Mouse (Mus musculus): ENCODE results near the gene Ube2b. TPM values are rescaled to one million over a fixed set of nuclear protein-coding genes. Genes with fewer than 3 reads are reported as not detected.

The Ube2b gene
- polyA plus RNA-seq, 2 experiments from 2014 or later: 141 to 220 TPM

DNA sequence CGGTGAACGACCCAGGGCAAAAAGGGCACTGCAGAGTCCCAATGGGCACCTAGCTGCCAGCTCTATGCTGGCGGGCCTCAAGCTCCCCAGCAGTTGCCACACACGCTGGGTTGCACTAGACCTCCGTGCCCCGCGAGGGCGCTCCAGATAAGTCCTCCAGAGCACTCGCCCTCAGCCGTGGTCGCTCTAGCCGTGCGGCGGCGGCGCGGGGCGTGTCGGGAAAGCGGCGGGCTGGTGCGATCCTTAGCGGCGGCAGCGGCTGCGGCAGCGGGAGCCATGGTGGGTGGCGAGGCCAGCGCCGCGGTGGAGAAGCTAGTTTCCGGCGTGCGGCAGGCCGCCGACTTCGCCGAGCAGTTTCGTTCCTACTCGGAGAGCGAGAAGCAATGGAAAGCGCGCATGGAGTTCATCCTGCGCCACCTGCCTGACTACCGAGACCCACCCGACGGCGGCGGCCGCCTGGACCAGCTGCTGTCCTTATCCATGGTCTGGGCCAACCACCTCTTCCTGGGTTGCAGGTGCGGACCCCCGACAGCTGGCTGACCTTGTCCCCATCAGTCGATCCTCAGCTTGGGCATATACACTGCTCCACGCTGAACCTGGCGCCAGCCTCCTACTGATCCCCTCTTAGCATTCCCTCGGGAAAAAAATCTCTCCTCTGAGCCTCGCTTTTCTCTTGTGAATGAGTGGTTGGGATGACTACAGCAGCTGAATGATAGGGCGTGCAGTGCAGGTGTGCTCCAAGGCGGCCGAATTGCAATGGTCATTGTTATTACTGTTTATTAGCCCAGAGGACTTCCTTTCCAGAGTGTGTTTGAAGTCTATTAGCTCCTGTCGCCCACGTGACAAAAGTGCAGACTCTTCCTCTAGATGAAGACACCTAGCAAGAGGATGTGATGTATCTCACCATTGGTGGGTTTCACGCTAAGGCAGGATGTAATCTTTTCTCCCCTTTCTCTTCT, 32.8 kb downstream of the Ube2b start, which contains the start of gene Cdkn2aipnl:
Gene Cdkn2aipnl (plus strand): TSS at position 219 of the 959 bp plus-strand sequence.
- ATAC-seq: peak; percentile 71

- ATAC-seq: no peak
Measured at GRCm38 (mm10) chr11:51966651-51967050, 33.9 kb downstream of the Ube2b start.

DNA sequence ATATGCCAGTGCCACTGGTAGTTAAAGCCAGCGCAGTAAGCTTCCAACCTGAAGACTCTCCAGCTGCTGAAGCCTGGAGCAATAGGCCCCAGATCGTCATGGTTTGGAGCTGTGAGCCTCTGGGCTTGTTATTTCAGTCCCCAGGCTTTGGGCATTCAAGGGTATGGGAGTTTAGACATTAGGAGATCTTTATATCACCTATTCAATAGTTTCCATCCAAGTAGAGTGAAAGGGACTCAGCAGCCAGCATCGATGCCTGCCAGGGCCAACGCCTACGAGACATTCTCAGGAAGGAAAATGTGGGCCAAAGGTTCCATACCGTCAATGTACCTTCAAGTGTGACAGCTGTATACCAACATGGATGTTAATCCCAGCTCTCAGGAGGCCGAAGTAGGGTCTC, 38.3 kb downstream of the Ube2b start:
- ATAC-seq: no peak

GRCm38 (mm10) chr11:51961761-51962160, 38.8 kb downstream of the Ube2b start:
- ATAC-seq: no peak

- no peak for ATAC-seq
Measured at GRCm38 (mm10) chr11:51960967-51961471, 39.5 kb downstream of the Ube2b start.

DNA sequence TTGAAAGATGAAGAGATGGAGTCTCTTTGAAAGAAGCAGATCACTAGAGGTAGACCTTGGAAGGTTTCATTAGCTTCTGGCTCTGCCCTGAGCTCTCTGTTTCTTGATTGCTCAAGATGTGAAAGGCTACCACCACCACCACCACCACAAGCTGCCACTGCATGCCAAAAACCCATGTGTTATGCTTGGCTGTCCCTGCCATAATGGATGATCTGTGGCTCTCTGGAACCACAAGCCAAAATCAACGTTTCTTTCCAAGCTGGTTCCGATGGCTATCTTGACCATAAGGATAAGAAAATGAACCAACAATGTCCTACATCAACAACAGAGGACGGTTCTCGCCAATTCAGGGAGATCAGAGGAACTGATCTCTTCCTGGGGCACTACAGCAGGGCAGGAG, 40.5 kb downstream of the Ube2b start:
- ATAC-seq: no peak

- no peak for ATAC-seq
Measured at GRCm38 (mm10) chr11:51959511-51959910, 41.1 kb downstream of the Ube2b start.

GRCm38 (mm10) chr11:51957760-51958159, 42.8 kb downstream of the Ube2b start:
- no peak for ATAC-seq

- no peak for ATAC-seq
Measured at GRCm38 (mm10) chr11:51956112-51956511, 44.5 kb downstream of the Ube2b start.

DNA sequence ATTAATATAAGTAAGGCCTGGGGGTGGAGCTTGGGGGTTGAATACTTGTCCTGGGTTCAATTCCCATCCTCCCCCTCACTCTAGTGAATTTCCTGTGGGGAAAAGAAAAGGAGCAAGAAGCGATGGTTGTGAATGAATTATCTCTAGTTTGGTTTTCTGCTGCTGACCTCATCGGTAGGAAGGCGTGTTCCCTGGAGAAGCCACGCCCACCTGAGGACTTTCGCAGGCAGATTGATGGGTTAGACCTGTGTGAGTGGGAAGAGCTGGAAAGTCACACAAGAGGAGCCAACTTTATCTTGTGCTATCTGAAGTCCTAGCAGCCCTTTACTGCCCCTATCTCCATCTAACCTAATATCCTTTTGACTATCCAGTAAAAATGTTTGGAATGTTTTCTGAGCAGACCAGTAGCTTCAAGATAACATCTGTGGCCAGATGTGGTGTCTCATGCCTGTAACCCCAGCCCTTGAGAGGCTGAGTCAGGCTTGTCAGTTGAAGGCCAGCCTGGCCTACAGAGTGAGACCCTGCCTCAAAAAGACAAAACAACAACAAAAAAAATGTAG, 48.6 kb downstream of the Ube2b start:
- ATAC-seq: no peak

- no peak for ATAC-seq
Measured at GRCm38 (mm10) chr11:51949919-51950318, 50.6 kb downstream of the Ube2b start.

DNA sequence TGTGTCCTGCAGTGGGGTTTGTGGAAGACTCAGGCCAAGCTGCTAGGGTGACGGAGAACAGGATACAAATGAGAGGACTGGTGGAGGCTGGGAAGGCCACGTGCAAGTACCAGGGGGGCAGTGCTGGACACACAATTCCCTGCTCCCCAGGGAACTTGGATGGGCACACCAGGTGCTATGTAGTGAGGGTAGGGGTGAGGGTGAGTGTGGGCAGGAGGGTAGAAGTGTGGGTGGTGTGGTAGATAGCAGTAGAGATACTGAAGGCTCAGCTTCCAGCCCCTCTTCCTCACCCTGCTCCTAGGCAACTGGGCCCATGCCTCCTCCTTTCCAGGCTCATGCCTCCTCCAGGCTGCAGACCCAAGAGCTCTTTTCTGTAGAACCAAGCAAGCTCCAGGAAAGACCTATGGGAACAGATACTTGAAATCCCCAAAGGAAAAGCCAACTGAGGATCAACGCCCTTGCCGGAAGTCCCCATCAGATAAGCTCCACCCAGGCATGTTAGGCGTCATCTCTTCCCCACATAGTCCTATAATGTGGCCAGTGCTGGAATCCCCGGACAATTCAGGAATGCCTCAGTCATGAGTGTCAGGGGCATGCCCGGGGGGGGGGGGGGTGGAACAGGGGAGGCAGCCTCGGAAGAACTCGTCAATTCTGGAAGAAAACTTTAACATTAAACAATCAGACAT, 51.3 kb downstream of the Ube2b start:
- peak; percentile 36 for ATAC-seq

GRCm38 (mm10) chr11:51946144-51946543, 54.4 kb downstream of the Ube2b start:
- ATAC-seq: no peak

- no peak for ATAC-seq
Measured at GRCm38 (mm10) chr11:51945548-51945947, 55.0 kb downstream of the Ube2b start.

- ATAC-seq: no peak
Measured at GRCm38 (mm10) chr11:51944239-51944638, 56.3 kb downstream of the Ube2b start.

DNA sequence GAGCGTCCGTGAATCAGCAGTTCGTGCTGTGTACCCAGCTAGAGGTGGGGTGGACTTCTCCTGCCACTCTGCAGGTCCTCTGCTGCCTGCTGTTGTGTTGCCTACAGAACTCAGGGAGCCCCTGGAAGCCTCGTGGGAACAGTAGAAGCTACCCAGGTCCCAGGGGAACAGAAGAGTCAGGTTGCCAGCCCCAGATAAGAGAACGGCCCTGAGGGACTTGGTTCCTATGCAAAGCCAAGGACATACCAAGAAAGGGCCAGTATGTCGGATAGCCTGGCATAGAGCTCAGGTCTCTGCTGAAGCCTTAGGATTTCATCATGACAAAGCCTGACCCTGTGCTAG, 57.1 kb downstream of the Ube2b start:
- no peak for ATAC-seq

- no peak for ATAC-seq
Measured at GRCm38 (mm10) chr11:51942602-51943499, 57.7 kb downstream of the Ube2b start.

GRCm38 (mm10) chr11:51940511-51940955, 60.0 kb downstream of the Ube2b start:
- no peak for ATAC-seq

DNA sequence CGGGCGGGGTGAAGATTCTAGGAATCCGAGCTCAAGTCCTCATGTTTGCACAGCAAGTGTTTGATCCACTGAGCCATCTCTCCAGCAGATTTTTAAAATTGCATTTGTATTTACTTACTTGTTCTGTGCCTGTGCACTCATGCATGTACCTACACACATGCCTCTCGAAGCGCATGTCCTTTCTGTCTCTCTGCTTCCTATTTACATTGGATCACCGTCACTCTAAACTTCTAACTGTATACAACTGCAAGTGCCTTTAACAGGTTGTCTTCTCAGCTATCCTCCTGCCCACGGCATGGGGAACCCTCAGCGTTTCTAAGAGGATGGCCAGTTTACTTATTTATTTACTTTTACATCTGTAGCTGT, 61.0 kb downstream of the Ube2b start:
- no peak for ATAC-seq

- peak; percentile 90 for ATAC-seq
Measured at GRCm38 (mm10) chr11:51938817-51939589, 61.6 kb downstream of the Ube2b start.

- ATAC-seq: no peak
Measured at GRCm38 (mm10) chr11:51937361-51937781, 63.2 kb downstream of the Ube2b start.
